Mouse (Mus musculus) ES-E14 (cell line): ENCODE results near the gene Pcgf5. TPM values are rescaled to one million over a fixed set of nuclear protein-coding genes. Genes with fewer than 3 reads are reported as not detected.
A peak's percentile ranks its signal among the peaks of the same experiment; 100 is the strongest.

Experiments used
- DNase-seq: peaks from one replicate; pipeline ENCODE4 v3.0.0-alpha.2; 2013; ENCODE audit warnings: low read depth, low spot score
- H3K27ac ChIP-seq: 2 replicates; pipeline ENCODE4 v1.5.1; 2012; ENCODE audit warnings: low read depth, mild to moderate bottlenecking, low read length, moderate library complexity, mixed read lengths; ENCODE audit not compliant: poor library complexity, insufficient read depth, severe bottlenecking
- H3K36me3 ChIP-seq: 2 replicates; pipeline ENCODE4 v1.6.1; 2012; ENCODE audit warnings: mild to moderate bottlenecking, low read length, moderate library complexity, mixed read lengths; ENCODE audit not compliant: control insufficient read depth, poor library complexity, insufficient read depth, severe bottlenecking
- H3K4me1 ChIP-seq, 2 experiments: fragments of 150-350 bp in 1 of 2; sonication (generic) in 1 of 2; 2 replicates each; pipeline ENCODE4 v1.6.1; 2012; ENCODE audit warnings: low read length in 2 of 2, mild to moderate bottlenecking in 1 of 2, mixed read lengths in 1 of 2; ENCODE audit not compliant: control insufficient read depth in 2 of 2, insufficient read depth in 2 of 2, poor library complexity in 1 of 2
- H3K4me3 ChIP-seq, 2 experiments: fragments of 150-350 bp in 1 of 2; sonication (generic) in 1 of 2; 2 replicates each; pipeline ENCODE4 v1.5.1; 2012; ENCODE audit warnings: low read length in 2 of 2, low read depth in 1 of 2, mild to moderate bottlenecking in 1 of 2, mixed read lengths in 1 of 2; ENCODE audit not compliant: insufficient read depth in 1 of 2, poor library complexity in 1 of 2, severe bottlenecking in 1 of 2
- H3K9ac ChIP-seq: 2 replicates; pipeline ENCODE4 v1.6.1; 2012; ENCODE audit warnings: low read depth, mild to moderate bottlenecking, low read length, mixed read lengths; ENCODE audit not compliant: poor library complexity, insufficient read depth, severe bottlenecking
- H3K9me3 ChIP-seq: fragments of 150-350 bp; sonication (generic); 2 replicates; pipeline ENCODE4 v1.6.1; 2012; ENCODE audit warnings: low read depth, mild to moderate bottlenecking, low read length; ENCODE audit not compliant: control insufficient read depth, insufficient read depth
- CHD2 ChIP-seq: IDR thresholded peaks from 2 replicates; pipeline ENCODE4 v1.6.1; 2014; ENCODE audit warnings: mild to moderate bottlenecking, low read depth, low read length, inconsistent platforms
- HCFC1 ChIP-seq: IDR thresholded peaks from 2 replicates; pipeline ENCODE4 v1.6.1; 2012; ENCODE audit warnings: low read length, inconsistent platforms, borderline replicate concordance; ENCODE audit not compliant: insufficient read depth
- MAFK ChIP-seq: IDR thresholded peaks from 2 replicates; pipeline ENCODE4 v1.6.1; 2014; ENCODE audit warnings: mild to moderate bottlenecking, low read depth, low read length, inconsistent platforms; ENCODE audit not compliant: insufficient read depth
- ZC3H11A ChIP-seq: IDR thresholded peaks from 2 replicates; pipeline ENCODE4 v1.6.1; 2012; ENCODE audit warnings: low read depth, mild to moderate bottlenecking, inconsistent platforms, low read length, borderline replicate concordance
- ZNF384 ChIP-seq: IDR thresholded peaks from 2 replicates; pipeline ENCODE4 v1.6.1; 2012; ENCODE audit warnings: low read depth, low read length, inconsistent platforms
- in situ Hi-C, 2 experiments: fragments of 600-800 bp; cut with MboI; formaldehyde crosslinking; loops; one replicate each; pipeline ENCODE4 v1.15.1; 2025; ENCODE audit warnings: low sequenced_read_pairs in 2 of 2, inconsistent platforms in 1 of 2; ENCODE audit not compliant: unreplicated experiment in 2 of 2
- total RNA-seq: library from RNA; depleted of rRNA; stranded (reverse); fragments of 300-350 nt; gene quantifications from 2 replicates; pipeline ENCODE4 v1.2.3, GENCODE M21; 2012

Gene Pcgf5
- total RNA-seq, 1 experiment, result 21.5 TPM

- TF ChIP-seq ZC3H11A (no peak), MAFK (no peak)
- in situ Hi-C loops, result no loop called here
- DNase-seq, result peak; percentile 22
- H3K9ac ChIP-seq, result peak overlapping the region; percentile 80
- H3K36me3 ChIP-seq, result peaks cover 8% of the 10 kb centered on the region; the same call in 1 of the 2 replicates
- H3K9me3 ChIP-seq, result no peaks in the 10 kb centered on the region
- no peak overlapping the region for H3K27ac ChIP-seq
- H3K4me3 ChIP-seq, result peak overlapping the region; percentile 87 to 90
- 0 out of 4 replicates have a peak, but pooled peaks cover 0 to 3% of the 10 kb centered on the region in 2 experiments for H3K4me1 ChIP-seq
Observed at GRCm38 (mm10) chr19:36409861-36410392, 61.8 kb downstream of the Pcgf5 start.

GRCm38 (mm10) chr19:36419885-36420284 is 71.8 kb downstream of the Pcgf5 start:
- Histone ChIP-seq H3K4me3 (no peak overlapping the region), H3K4me1 (no peaks in the 10 kb centered on the region), H3K27ac (no peak overlapping the region), H3K9me3 (no peaks in the 10 kb centered on the region), H3K9ac (no peak overlapping the region), H3K36me3 (no peaks in the 10 kb centered on the region)
- in situ Hi-C loops, result no loop called here
- no peak for DNase-seq
- TF ChIP-seq CHD2 (no peak), ZNF384 (no peak), HCFC1 (no peak), ZC3H11A (no peak), MAFK (no peak)

- Histone ChIP-seq H3K4me1 (no peaks in the 10 kb centered on the region), H3K9ac (no peak overlapping the region), H3K9me3 (no peaks in the 10 kb centered on the region), H3K4me3 (no peak overlapping the region), H3K27ac (no peak overlapping the region), H3K36me3 (no peaks in the 10 kb centered on the region)
- in situ Hi-C loops, result loop anchor here (25.0 kb wide), 2 partner anchors 240 to 315 kb away; partner anchors contain the start of gene Ankrd1 (in 1 of the 2)
- no peak for DNase-seq
- TF ChIP-seq HCFC1 (no peak), ZNF384 (no peak), ZC3H11A (no peak), CHD2 (no peak), MAFK (no peak)
Observed at GRCm38 (mm10) chr19:36427195-36427876, 79.2 kb downstream of the Pcgf5 start.

GRCm38 (mm10) chr19:36428116-36428515 is 80.0 kb downstream of the Pcgf5 start:
- in situ Hi-C loops, result loop anchor here (25.0 kb wide), 2 partner anchors 241 to 316 kb away; partner anchors contain the start of gene Ankrd1 (in 1 of the 2)
- Histone ChIP-seq H3K9me3 (no peaks in the 10 kb centered on the region), H3K27ac (no peak overlapping the region), H3K4me3 (no peak overlapping the region), H3K36me3 (no peaks in the 10 kb centered on the region), H3K4me1 (no peaks in the 10 kb centered on the region), H3K9ac (no peak overlapping the region)
- TF ChIP-seq ZC3H11A, result no peak
- TF ChIP-seq CHD2, result no peak
- no peak for TF ChIP-seq HCFC1
- TF ChIP-seq ZNF384, result no peak
- TF ChIP-seq MAFK, result no peak
- DNase-seq, result no peak

GRCm38 (mm10) chr19:36429354-36429753 is 81.2 kb downstream of the Pcgf5 start:
- in situ Hi-C loops, result loop anchor here (25.0 kb wide), 2 partner anchors 242 to 317 kb away; partner anchors contain the start of gene Ankrd1 (in 1 of the 2)
- no peak overlapping the region for H3K9ac ChIP-seq
- no peak for DNase-seq
- TF ChIP-seq MAFK (no peak), CHD2 (no peak), HCFC1 (no peak), ZNF384 (no peak), ZC3H11A (no peak)
- H3K4me1 ChIP-seq, result no peaks in the 10 kb centered on the region
- no peak overlapping the region for H3K27ac ChIP-seq
- no peak overlapping the region for H3K4me3 ChIP-seq
- H3K9me3 ChIP-seq, result no peaks in the 10 kb centered on the region
- no peaks in the 10 kb centered on the region for H3K36me3 ChIP-seq
